Mouse (Mus musculus) kidney, embryonic 14.5 days (tissue): ENCODE results near the gene Cgref1. TPM values are rescaled to one million over a fixed set of nuclear protein-coding genes. Genes with fewer than 3 reads are reported as not detected.
A peak's percentile ranks its signal among the peaks of the same experiment; 100 is the strongest.

Experiments
- ATAC-seq: fragments of 200-750 bp; cut with Nextera tagmentation; 2 replicates; pipeline ENCODE4 v1.8.0; 2017; ENCODE audit warnings: moderate number of reproducible peaks, mild to moderate bottlenecking, moderate TSS enrichment, moderate library complexity; ENCODE audit not compliant: low FRiP score, low TSS enrichment
- H3K27ac ChIP-seq: fragments of 300-500 bp; sonication (generic); 2 replicates; pipeline ENCODE4 v1.5.1; 2014; ENCODE audit warnings: low read depth, mild to moderate bottlenecking, low read length, moderate library complexity, mixed read lengths
- H3K27me3 ChIP-seq: fragments of 300-500 bp; sonication (generic); 2 replicates; pipeline ENCODE4 v1.6.1; 2014; ENCODE audit warnings: mild to moderate bottlenecking, low read length; ENCODE audit not compliant: control insufficient read depth, insufficient read depth
- H3K36me3 ChIP-seq: fragments of 300-500 bp; sonication (generic); 2 replicates; pipeline ENCODE4 v1.6.1; 2014; ENCODE audit warnings: low read length, mixed read lengths; ENCODE audit not compliant: control insufficient read depth, insufficient read depth
- H3K4me1 ChIP-seq: fragments of 300-500 bp; sonication (generic); 2 replicates; pipeline ENCODE4 v1.6.1; 2014; ENCODE audit warnings: low read length, mixed read lengths; ENCODE audit not compliant: control insufficient read depth, insufficient read depth
- H3K4me2 ChIP-seq: fragments of 300-500 bp; sonication (generic); replicated peaks from 2 replicates; pipeline ENCODE4 v1.6.1; 2014; ENCODE audit warnings: low read depth, mild to moderate bottlenecking, low read length
- H3K4me3 ChIP-seq: fragments of 300-500 bp; sonication (generic); 2 replicates; pipeline ENCODE4 v1.5.1; 2014; ENCODE audit warnings: mild to moderate bottlenecking, low read length
- H3K9ac ChIP-seq: fragments of 300-500 bp; sonication (generic); 2 replicates; pipeline ENCODE4 v1.6.1; 2014; ENCODE audit warnings: low read depth, mild to moderate bottlenecking, low read length, moderate library complexity
- H3K9me3 ChIP-seq: fragments of 300-500 bp; sonication (generic); 2 replicates; pipeline ENCODE4 v1.6.1; 2016; ENCODE audit warnings: low read length; ENCODE audit not compliant: control insufficient read depth
- WGBS: fragments of 180-500 bp; shearing (Covaris S2); extraction: QIAGEN DNeasy Blood & Tissue Kit; methylation state at CpG from one replicate; pipeline ENCODE4 v1.1.7; 2014; 5-methylcytosine and 5-hydroxymethylcytosine counted together
- polyA plus RNA-seq: library from polyadenylated mRNA; unstranded; fragments of >200 nt; fragmentation: Nextera tagmentation; extraction: Ambion mirVana; gene quantifications from 2 replicates; pipeline ENCODE4 v1.2.1, GENCODE M21; 2014

Cgref1 gene
- polyA plus RNA-seq, 1 experiment from 2014 or later = 10.4 TPM

DNA sequence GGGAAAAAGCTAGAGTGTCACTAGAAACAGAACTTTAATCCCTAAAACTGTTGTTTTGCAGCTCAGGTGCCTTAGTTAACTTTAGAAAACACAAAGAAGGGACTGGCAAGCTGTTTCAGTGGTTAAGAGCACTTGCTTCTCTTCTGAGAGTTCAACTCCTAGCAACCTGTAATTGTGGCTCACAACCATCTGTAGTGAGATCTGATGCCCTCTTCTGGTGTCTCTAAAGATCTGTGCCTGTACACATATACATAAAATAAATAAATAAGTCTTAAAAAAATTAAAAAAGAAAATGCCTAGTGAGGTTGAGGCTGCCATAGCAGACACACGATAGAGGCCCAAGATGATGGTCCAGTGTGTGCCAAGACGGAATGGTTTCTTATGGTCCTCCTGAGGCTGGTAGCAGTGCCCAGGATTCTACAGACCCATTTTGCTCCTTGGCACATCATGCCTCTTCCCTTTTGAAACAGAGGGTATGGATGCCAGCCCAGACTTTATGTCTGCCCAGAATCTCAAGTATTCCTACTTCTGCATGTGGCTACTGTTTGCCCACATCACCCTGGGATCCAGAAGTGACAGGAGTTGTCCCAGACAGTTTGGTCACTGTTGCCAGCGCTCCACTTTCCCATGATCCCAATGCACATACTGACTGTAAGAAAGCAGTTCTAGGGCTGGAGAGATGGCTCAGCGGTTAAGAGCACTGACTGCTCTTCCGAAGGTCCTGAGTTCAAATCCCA lies 10.5 kb downstream of the Cgref1 start:
- ATAC-seq = no peak
- Histone ChIP-seq H3K4me3 (no peak overlapping the region), H3K4me1 (no peaks in the 10 kb centered on the region), H3K9ac (no peak overlapping the region), H3K4me2 (no peak overlapping the region), H3K27me3 (no peaks in the 10 kb centered on the region), H3K9me3 (no peaks in the 10 kb centered on the region), H3K36me3 (no peaks in the 10 kb centered on the region), H3K27ac (no peak overlapping the region)
- WGBS = 93% methylated on average over 5 of the region's 5 CpGs

DNA sequence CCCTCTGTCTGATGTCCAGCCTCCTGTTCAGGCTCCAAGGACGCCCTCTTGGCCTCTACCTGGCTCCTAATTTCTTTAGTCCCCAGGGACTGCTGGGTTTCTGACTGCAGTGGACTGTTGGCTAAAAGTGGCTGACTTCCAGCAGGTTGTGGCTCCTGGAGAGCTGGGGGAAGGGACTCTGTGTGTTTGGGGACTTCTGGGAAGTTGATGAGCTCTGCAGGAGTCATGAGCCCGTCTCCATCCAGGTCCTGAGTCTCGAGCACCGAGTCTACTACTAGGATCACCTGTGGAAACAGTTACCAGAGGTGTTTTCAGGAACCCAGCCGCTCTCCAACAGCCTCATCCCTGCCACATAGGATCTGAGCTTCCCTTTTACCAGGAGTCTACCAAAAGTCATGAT lies 11.7 kb downstream of the Cgref1 start:
- Histone ChIP-seq H3K27ac (no peak overlapping the region), H3K4me1 (no peaks in the 10 kb centered on the region), H3K27me3 (no peaks in the 10 kb centered on the region), H3K36me3 (no peaks in the 10 kb centered on the region), H3K9me3 (no peaks in the 10 kb centered on the region), H3K4me2 (no peak overlapping the region), H3K9ac (no peak overlapping the region), H3K4me3 (no peak overlapping the region)
- ATAC-seq = no peak
- 76% methylated on average over 5 of the region's 5 CpGs for WGBS

DNA sequence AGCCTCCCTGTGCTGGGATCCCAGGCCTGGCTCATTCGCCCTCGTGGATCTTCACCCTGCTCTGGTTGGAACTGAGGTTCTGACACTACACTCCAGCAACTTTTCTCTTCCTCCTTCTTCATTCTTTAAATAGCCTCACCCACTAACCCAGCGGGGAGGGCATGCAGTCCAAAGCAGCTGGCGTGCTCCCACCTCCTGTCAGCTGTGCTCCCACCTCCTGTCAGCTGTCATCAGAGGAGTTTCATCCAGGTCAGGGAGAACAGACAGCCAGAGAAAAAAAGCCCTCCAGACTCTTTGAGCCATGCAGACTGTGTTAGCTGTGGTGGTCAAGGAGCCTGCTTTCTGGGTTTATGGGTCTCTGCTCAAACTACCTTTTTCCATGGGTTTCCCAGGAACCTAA lies 14.0 kb downstream of the Cgref1 start:
- H3K9ac ChIP-seq = no peak overlapping the region
- WGBS = 82% methylated on average over 4 of the region's 4 CpGs
- H3K4me3 ChIP-seq = no peak overlapping the region
- H3K9me3 ChIP-seq = no peaks in the 10 kb centered on the region
- ATAC-seq = no peak
- no peak overlapping the region for H3K4me2 ChIP-seq
- no peaks in the 10 kb centered on the region for H3K4me1 ChIP-seq
- no peak overlapping the region for H3K27ac ChIP-seq
- no peaks in the 10 kb centered on the region for H3K27me3 ChIP-seq
- H3K36me3 ChIP-seq = no peaks in the 10 kb centered on the region

DNA sequence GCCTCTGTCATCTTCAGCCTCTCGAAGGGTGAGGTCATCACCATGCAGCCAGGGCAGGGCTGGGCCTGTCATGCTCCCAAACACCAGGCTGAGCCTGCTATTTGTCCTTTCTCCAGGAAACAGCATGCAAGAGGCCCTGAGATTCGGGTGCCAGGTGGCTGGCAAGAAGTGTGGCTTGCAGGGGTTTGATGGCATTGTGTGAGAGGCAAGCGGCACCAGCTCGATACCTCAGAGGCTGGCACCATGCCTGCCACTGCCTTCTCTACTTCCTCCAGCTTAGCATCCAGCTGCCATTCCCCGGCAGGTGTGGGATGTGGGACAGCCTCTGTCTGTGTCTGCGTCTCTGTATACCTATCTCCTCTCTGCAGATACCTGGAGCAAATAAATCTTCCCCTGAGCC lies 14.5 kb downstream of the Cgref1 start:
- no peaks in the 10 kb centered on the region for H3K36me3 ChIP-seq
- H3K27ac ChIP-seq = no peak overlapping the region
- no peaks in the 10 kb centered on the region for H3K27me3 ChIP-seq
- no peak overlapping the region for H3K9ac ChIP-seq
- H3K4me2 ChIP-seq = no peak overlapping the region
- H3K4me3 ChIP-seq = no peak overlapping the region
- ATAC-seq = no peak
- H3K4me1 ChIP-seq = no peaks in the 10 kb centered on the region
- WGBS = 87% methylated on average over 6 of the region's 6 CpGs
- no peaks in the 10 kb centered on the region for H3K9me3 ChIP-seq

GRCm38 (mm10) chr5:30930121-30930520 lies 15.3 kb downstream of the Cgref1 start:
- 42% methylated on average over 4 of the region's 4 CpGs for WGBS
- ATAC-seq = 0 out of 2 replicates have a peak, but pooled peaks have one; percentile 10

GRCm38 (mm10) chr5:30927945-30928529 lies 17.4 kb downstream of the Cgref1 start:
- H3K4me1 ChIP-seq = no peaks in the 10 kb centered on the region
- H3K4me2 ChIP-seq = peak overlapping the region; percentile 29
- no peak for ATAC-seq
- 40% methylated on average over 7 of the region's 7 CpGs for WGBS
- no peaks in the 10 kb centered on the region for H3K9me3 ChIP-seq
- no peaks in the 10 kb centered on the region for H3K27me3 ChIP-seq
- H3K36me3 ChIP-seq = no peaks in the 10 kb centered on the region
- H3K4me3 ChIP-seq = peak overlapping the region; percentile 7; the same call in 1 of the 2 replicates
- H3K9ac ChIP-seq = no peak overlapping the region
- H3K27ac ChIP-seq = no peak overlapping the region

More at GRCm38 (mm10) chr5:30930121-30930520, 15.3 kb downstream of the Cgref1 start:
- Histone ChIP-seq H3K4me1 (no peaks in the 10 kb centered on the region), H3K27me3 (no peaks in the 10 kb centered on the region), H3K4me3 (no peak overlapping the region), H3K9ac (no peak overlapping the region), H3K36me3 (no peaks in the 10 kb centered on the region), H3K4me2 (no peak overlapping the region), H3K27ac (no peak overlapping the region), H3K9me3 (no peaks in the 10 kb centered on the region)

DNA sequence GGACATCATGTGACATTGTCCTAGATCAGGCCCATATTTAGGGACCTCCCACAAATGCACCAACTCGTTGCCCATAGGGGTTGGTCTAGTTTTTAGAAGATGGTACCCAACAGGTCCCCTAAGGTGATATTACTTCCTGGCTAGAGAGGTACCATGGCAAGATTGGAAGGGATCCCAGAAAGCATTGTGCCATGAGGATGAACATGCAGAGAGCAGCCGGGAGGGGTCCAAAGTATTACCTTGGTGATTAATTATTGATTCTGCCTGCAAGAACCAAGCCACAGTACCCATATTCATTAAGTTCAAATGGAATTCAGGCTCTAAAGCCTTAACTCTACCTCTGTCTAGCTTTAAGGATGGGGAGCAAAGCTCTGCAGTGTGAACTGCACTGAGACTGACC lies 19.3 kb downstream of the Cgref1 start:
- no peak overlapping the region for H3K9ac ChIP-seq
- no peak overlapping the region for H3K4me3 ChIP-seq
- no peak overlapping the region for H3K27ac ChIP-seq
- WGBS = 82% methylated on average over 2 of the region's 2 CpGs
- no peaks in the 10 kb centered on the region; the same call in 1 of the 2 replicates for H3K36me3 ChIP-seq
- no peak for ATAC-seq
- H3K9me3 ChIP-seq = no peaks in the 10 kb centered on the region
- no peaks in the 10 kb centered on the region for H3K27me3 ChIP-seq
- H3K4me2 ChIP-seq = no peak overlapping the region
- H3K4me1 ChIP-seq = peaks cover 9% of the 10 kb centered on the region; the same call in 1 of the 2 replicates

DNA sequence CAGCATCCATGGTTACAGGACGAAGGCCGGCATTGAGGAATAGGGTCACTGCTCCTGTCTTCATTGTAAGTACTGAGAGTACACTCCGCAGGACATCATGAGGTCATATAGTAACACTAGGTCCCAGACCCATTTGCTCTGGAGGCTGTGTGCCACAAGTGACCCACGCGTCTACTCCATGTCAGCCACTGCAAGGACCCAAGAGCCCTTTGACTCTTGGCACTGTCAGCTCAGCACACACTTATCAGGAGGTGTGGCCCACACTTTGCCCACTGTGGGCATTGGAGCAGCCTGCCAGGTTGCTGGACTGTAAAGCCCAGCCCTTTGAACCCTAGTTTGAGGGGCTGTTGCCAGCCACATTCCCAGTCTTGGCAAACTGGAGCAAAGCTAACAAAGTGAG lies 20.2 kb downstream of the Cgref1 start:
- Histone ChIP-seq H3K4me2 (no peak overlapping the region), H3K9ac (no peak overlapping the region), H3K27ac (no peak overlapping the region), H3K4me1 (peaks cover 9% of the 10 kb centered on the region; the same call in 1 of the 2 replicates), H3K36me3 (peaks cover 8% of the 10 kb centered on the region), H3K4me3 (no peak overlapping the region), H3K9me3 (no peaks in the 10 kb centered on the region), H3K27me3 (no peaks in the 10 kb centered on the region)
- WGBS = 94% methylated on average over 5 of the region's 5 CpGs
- ATAC-seq = no peak

GRCm38 (mm10) chr5:30924614-30925013 lies 20.8 kb downstream of the Cgref1 start:
- Histone ChIP-seq H3K27ac (no peak overlapping the region), H3K4me1 (peaks cover 9% of the 10 kb centered on the region; the same call in 1 of the 2 replicates), H3K27me3 (no peaks in the 10 kb centered on the region), H3K4me3 (no peak overlapping the region), H3K36me3 (peaks cover 14% of the 10 kb centered on the region), H3K9me3 (no peaks in the 10 kb centered on the region), H3K4me2 (no peak overlapping the region), H3K9ac (no peak overlapping the region)
- 80% methylated on average over 8 of the region's 8 CpGs for WGBS
- ATAC-seq = no peak
